Mouse (Mus musculus): ENCODE measurements around the gene Bmper. TPM values are rescaled to one million over a fixed set of nuclear protein-coding genes. Genes with fewer than 3 reads are reported as not detected.

Bmper gene
- total and polyA plus RNA-seq, 3 experiments = 1.3 to 1.9 (median 1.4) TPM

- no peak for TF ChIP-seq ZNF384 (IDR thresholded peaks at IDR 0.05; ENCODE audit: low read depth, low read length)
- no peak for TF ChIP-seq PAX5 (IDR thresholded peaks at IDR 0.05; ENCODE audit: low read length)
- Histone ChIP-seq H3K9ac (ENCODE audit: insufficient read depth, low read depth) (no peak overlapping the region), H3K4me2 (ENCODE audit: insufficient read depth, low read depth, poor library complexity, severe bottlenecking) (no peak overlapping the region), H3K4me1 (ENCODE audit: control insufficient read depth in 1 of 2, insufficient read depth in 2 of 2) (no peaks in the 10 kb centered on the region), H3K27ac (ENCODE audit: insufficient read depth, low read depth) (no peak overlapping the region), H3K36me3 (replicated peaks in 1 of 2; ENCODE audit: control insufficient read depth in 1 of 2, insufficient read depth in 1 of 2, low read length in 1 of 2) (no peaks in the 10 kb centered on the region), H3K4me3 (replicated peaks in 1 of 3; ENCODE audit: low read depth in 2 of 3, low read length in 2 of 3, poor library complexity in 1 of 3) (no peak overlapping the region), H3K79me2 (replicated peaks; ENCODE audit: control insufficient read depth, extremely low read depth, insufficient read depth, poor library complexity, severe bottlenecking) (no peaks in the 10 kb centered on the region), H3K27me3 (replicated peaks) (no peaks in the 10 kb centered on the region), H3K9me3 (replicated peaks; ENCODE audit: low read length) (no peaks in the 10 kb centered on the region)
- dilution Hi-C loops (cut with MboI; ENCODE audit: extremely low pct_ligation_motif_present, extremely low pct_unique_long_range_greater_than_20kb, low sequenced_read_pairs) = no loop called here
- DNase-seq (ENCODE audit: extremely low read depth) = no peak
- in situ Hi-C loops (cut with MboI; ENCODE audit: low pct_ligation_motif_present, low pct_unique_long_range_greater_than_20kb, low sequenced_read_pairs) = no loop called here
Observed at GRCm38 (mm10) chr9:23261834-23262233, 39.0 kb downstream of the Bmper start.

GRCm38 (mm10) chr9:23262851-23263250 lies 40.0 kb downstream of the Bmper start:
- Histone ChIP-seq H3K79me2 (replicated peaks; ENCODE audit: control insufficient read depth, extremely low read depth, insufficient read depth, poor library complexity, severe bottlenecking) (no peaks in the 10 kb centered on the region), H3K27me3 (replicated peaks) (no peaks in the 10 kb centered on the region), H3K4me3 (replicated peaks in 1 of 3; ENCODE audit: low read depth in 2 of 3, low read length in 2 of 3, poor library complexity in 1 of 3) (no peak overlapping the region), H3K4me2 (ENCODE audit: insufficient read depth, low read depth, poor library complexity, severe bottlenecking) (no peak overlapping the region), H3K4me1 (ENCODE audit: control insufficient read depth in 1 of 2, insufficient read depth in 2 of 2) (no peaks in the 10 kb centered on the region), H3K36me3 (replicated peaks in 1 of 2; ENCODE audit: control insufficient read depth in 1 of 2, insufficient read depth in 1 of 2, low read length in 1 of 2) (no peaks in the 10 kb centered on the region), H3K27ac (ENCODE audit: insufficient read depth, low read depth) (no peak overlapping the region), H3K9me3 (replicated peaks; ENCODE audit: low read length) (no peaks in the 10 kb centered on the region), H3K9ac (ENCODE audit: insufficient read depth, low read depth) (no peak overlapping the region)
- dilution Hi-C loops (cut with MboI; ENCODE audit: extremely low pct_ligation_motif_present, extremely low pct_unique_long_range_greater_than_20kb, low sequenced_read_pairs) (no loop called here), in situ Hi-C loops (cut with MboI; ENCODE audit: low pct_ligation_motif_present, low pct_unique_long_range_greater_than_20kb, low sequenced_read_pairs) (no loop called here)
- no peak for TF ChIP-seq SIN3A (IDR thresholded peaks at IDR 0.05; ENCODE audit: low read length)
- DNase-seq (ENCODE audit: extremely low read depth) = no peak

- H3K27me3 ChIP-seq (replicated peaks) = no peaks in the 10 kb centered on the region
- H3K79me2 ChIP-seq (replicated peaks; ENCODE audit: control insufficient read depth, extremely low read depth, insufficient read depth, poor library complexity, severe bottlenecking) = no peaks in the 10 kb centered on the region
- in situ Hi-C loops (cut with MboI; ENCODE audit: low pct_ligation_motif_present, low pct_unique_long_range_greater_than_20kb, low sequenced_read_pairs) = no loop called here
- H3K9ac ChIP-seq (ENCODE audit: insufficient read depth, low read depth) = no peak overlapping the region
- H3K27ac ChIP-seq (ENCODE audit: insufficient read depth, low read depth) = no peak overlapping the region
- TF ChIP-seq CHD2 (IDR thresholded peaks at IDR 0.05; ENCODE audit: low read length) = no peak
- no peak for TF ChIP-seq NELFE (IDR thresholded peaks at IDR 0.05; ENCODE audit: low read depth, low read length)
- no peak for TF ChIP-seq MXI1 (IDR thresholded peaks at IDR 0.05; ENCODE audit: low read depth, low read length)
- TF ChIP-seq ETS1 (conservative IDR thresholded peaks at IDR 0.05; ENCODE audit: low read depth, low read length) = no peak
- TF ChIP-seq BHLHE40 (IDR thresholded peaks at IDR 0.05; ENCODE audit: low read depth, low read length) = no peak
- no peak for TF ChIP-seq ELF1 (IDR thresholded peaks at IDR 0.05; ENCODE audit: low read depth, low read length)
- TF ChIP-seq HCFC1 (IDR thresholded peaks at IDR 0.05; ENCODE audit: low read depth, low read length) = no peak
- no peak for TF ChIP-seq SIN3A (IDR thresholded peaks at IDR 0.05; ENCODE audit: low read length)
- no peak for TF ChIP-seq MAX (IDR thresholded peaks at IDR 0.05; ENCODE audit: low read length)
- dilution Hi-C loops (cut with MboI; ENCODE audit: extremely low pct_ligation_motif_present, extremely low pct_unique_long_range_greater_than_20kb, low sequenced_read_pairs) = no loop called here
- H3K4me3 ChIP-seq (replicated peaks in 1 of 3; ENCODE audit: low read depth in 2 of 3, low read length in 2 of 3, poor library complexity in 1 of 3) = no peak overlapping the region
- DNase-seq (ENCODE audit: extremely low read depth) = no peak
- H3K36me3 ChIP-seq (replicated peaks in 1 of 2; ENCODE audit: control insufficient read depth in 1 of 2, insufficient read depth in 1 of 2, low read length in 1 of 2) = no peaks in the 10 kb centered on the region
- no peaks in the 10 kb centered on the region for H3K9me3 ChIP-seq (replicated peaks; ENCODE audit: low read length)
- peaks cover 0 to 10% of the 10 kb centered on the region in 2 experiments; a peak in 1 of 4 replicates for H3K4me1 ChIP-seq (ENCODE audit: control insufficient read depth in 1 of 2, insufficient read depth in 2 of 2)
- no peak overlapping the region for H3K4me2 ChIP-seq (ENCODE audit: insufficient read depth, low read depth, poor library complexity, severe bottlenecking)
Observed at GRCm38 (mm10) chr9:23264471-23264870, 41.6 kb downstream of the Bmper start.
